Mouse (Mus musculus): ENCODE data around the gene Gm20388. TPM values are rescaled to one million over a fixed set of nuclear protein-coding genes. Genes with fewer than 3 reads are reported as not detected.

Gm20388 gene
- polyA plus RNA-seq, 1 experiment, result 28.1 TPM

GRCm38 (mm10) chr8:120531775-120532516 is 621.3 kb downstream of the Gm20388 start:
- Histone ChIP-seq H3K27ac (ENCODE audit: insufficient read depth, low read length) (peak overlapping the region; percentile 98), H3K36me3 (ENCODE audit: control insufficient read depth, insufficient read depth, low read length, poor library complexity, severe bottlenecking) (no peaks in the 10 kb centered on the region), H3K9ac (ENCODE audit: low read depth, poor library complexity, severe bottlenecking) (peak overlapping the region; percentile 65), H3K4me1 (ENCODE audit: control insufficient read depth, insufficient read depth, low read length) (peaks cover 26% of the 10 kb centered on the region), H3K27me3 (ENCODE audit: control insufficient read depth, insufficient read depth, low read length, poor library complexity, severe bottlenecking) (no peaks in the 10 kb centered on the region), H3K4me3 (ENCODE audit: low read depth, low read length) (no peak overlapping the region), H3K9me3 (replicated peaks; ENCODE audit: control insufficient read depth, insufficient read depth, low read length, poor library complexity, severe bottlenecking) (no peaks in the 10 kb centered on the region)
- TF ChIP-seq POLR2A (IDR thresholded peaks at IDR 0.05; ENCODE audit: insufficient read depth, low read length) (no peak), CTCF (IDR thresholded peaks at IDR 0.05; ENCODE audit: low read depth, low read length) (no peak), EP300 (IDR thresholded peaks at IDR 0.05; ENCODE audit: insufficient read depth, low read depth, low read length) (no peak)

- no peaks in the 10 kb centered on the region for H3K9me3 ChIP-seq (replicated peaks; ENCODE audit: control insufficient read depth, insufficient read depth, low read length, poor library complexity, severe bottlenecking)
- TF ChIP-seq EP300 (IDR thresholded peaks at IDR 0.05; ENCODE audit: insufficient read depth, low read depth, low read length) (peak; percentile 78), POLR2A (IDR thresholded peaks at IDR 0.05; ENCODE audit: insufficient read depth, low read length) (no peak), CTCF (IDR thresholded peaks at IDR 0.05; ENCODE audit: low read depth, low read length) (no peak)
- peak overlapping the region; percentile 41 for H3K4me3 ChIP-seq (ENCODE audit: low read depth, low read length)
- peak overlapping the region; percentile 65 for H3K9ac ChIP-seq (ENCODE audit: low read depth, poor library complexity, severe bottlenecking)
- H3K36me3 ChIP-seq (ENCODE audit: control insufficient read depth, insufficient read depth, low read length, poor library complexity, severe bottlenecking), result no peaks in the 10 kb centered on the region
- peak overlapping the region; percentile 98 for H3K27ac ChIP-seq (ENCODE audit: insufficient read depth, low read length)
- peaks cover 23% of the 10 kb centered on the region for H3K4me1 ChIP-seq (ENCODE audit: control insufficient read depth, insufficient read depth, low read length)
- H3K27me3 ChIP-seq (ENCODE audit: control insufficient read depth, insufficient read depth, low read length, poor library complexity, severe bottlenecking), result no peaks in the 10 kb centered on the region
Observed at GRCm38 (mm10) chr8:120532517-120533215, 622.0 kb downstream of the Gm20388 start.

- H3K4me1 ChIP-seq (ENCODE audit: control insufficient read depth, insufficient read depth, low read length), result peaks cover 21% of the 10 kb centered on the region
- H3K9me3 ChIP-seq (replicated peaks; ENCODE audit: control insufficient read depth, insufficient read depth, low read length, poor library complexity, severe bottlenecking), result no peaks in the 10 kb centered on the region
- no peaks in the 10 kb centered on the region for H3K36me3 ChIP-seq (ENCODE audit: control insufficient read depth, insufficient read depth, low read length, poor library complexity, severe bottlenecking)
- H3K27me3 ChIP-seq (ENCODE audit: control insufficient read depth, insufficient read depth, low read length, poor library complexity, severe bottlenecking), result no peaks in the 10 kb centered on the region
- H3K27ac ChIP-seq (ENCODE audit: insufficient read depth, low read length), result peak overlapping the region; percentile 96
- TF ChIP-seq CTCF (IDR thresholded peaks at IDR 0.05; ENCODE audit: low read depth, low read length) (no peak), EP300 (IDR thresholded peaks at IDR 0.05; ENCODE audit: insufficient read depth, low read depth, low read length) (no peak), POLR2A (IDR thresholded peaks at IDR 0.05; ENCODE audit: insufficient read depth, low read length) (no peak)
- peak overlapping the region; percentile 41; the same call in 1 of the 2 replicates for H3K4me3 ChIP-seq (ENCODE audit: low read depth, low read length)
- H3K9ac ChIP-seq (ENCODE audit: low read depth, poor library complexity, severe bottlenecking), result peak overlapping the region; percentile 65
Observed at GRCm38 (mm10) chr8:120533380-120533779, 622.7 kb downstream of the Gm20388 start.

GRCm38 (mm10) chr8:120534080-120534479 is 623.4 kb downstream of the Gm20388 start:
- Histone ChIP-seq H3K27ac (ENCODE audit: insufficient read depth, low read length) (0 out of 2 replicates have a peak overlapping the region, but pooled peaks have one; percentile 96), H3K27me3 (ENCODE audit: control insufficient read depth, insufficient read depth, low read length, poor library complexity, severe bottlenecking) (no peaks in the 10 kb centered on the region), H3K9ac (ENCODE audit: low read depth, poor library complexity, severe bottlenecking) (0 out of 2 replicates have a peak overlapping the region, but pooled peaks have one; percentile 10), H3K9me3 (replicated peaks; ENCODE audit: control insufficient read depth, insufficient read depth, low read length, poor library complexity, severe bottlenecking) (no peaks in the 10 kb centered on the region), H3K4me1 (ENCODE audit: control insufficient read depth, insufficient read depth, low read length) (peaks cover 21% of the 10 kb centered on the region), H3K4me3 (ENCODE audit: low read depth, low read length) (no peak overlapping the region), H3K36me3 (ENCODE audit: control insufficient read depth, insufficient read depth, low read length, poor library complexity, severe bottlenecking) (no peaks in the 10 kb centered on the region)
- no peak for TF ChIP-seq POLR2A (IDR thresholded peaks at IDR 0.05; ENCODE audit: insufficient read depth, low read length)
- peak; percentile 66; the same call in 1 of the 2 replicates for TF ChIP-seq EP300 (IDR thresholded peaks at IDR 0.05; ENCODE audit: insufficient read depth, low read depth, low read length)
- TF ChIP-seq CTCF (IDR thresholded peaks at IDR 0.05; ENCODE audit: low read depth, low read length), result no peak

GRCm38 (mm10) chr8:120534504-120535368 is 624.1 kb downstream of the Gm20388 start:
- Histone ChIP-seq H3K27ac (ENCODE audit: insufficient read depth, low read length) (peak overlapping the region; percentile 46; the same call in 1 of the 2 replicates), H3K4me3 (ENCODE audit: low read depth, low read length) (no peak overlapping the region), H3K4me1 (ENCODE audit: control insufficient read depth, insufficient read depth, low read length) (peaks cover 19% of the 10 kb centered on the region), H3K36me3 (ENCODE audit: control insufficient read depth, insufficient read depth, low read length, poor library complexity, severe bottlenecking) (no peaks in the 10 kb centered on the region), H3K27me3 (ENCODE audit: control insufficient read depth, insufficient read depth, low read length, poor library complexity, severe bottlenecking) (no peaks in the 10 kb centered on the region), H3K9me3 (replicated peaks; ENCODE audit: control insufficient read depth, insufficient read depth, low read length, poor library complexity, severe bottlenecking) (no peaks in the 10 kb centered on the region), H3K9ac (ENCODE audit: low read depth, poor library complexity, severe bottlenecking) (0 out of 2 replicates have a peak overlapping the region, but pooled peaks have one; percentile 96)
- TF ChIP-seq CTCF (IDR thresholded peaks at IDR 0.05; ENCODE audit: low read depth, low read length) (peak; percentile 99), POLR2A (IDR thresholded peaks at IDR 0.05; ENCODE audit: insufficient read depth, low read length) (no peak), EP300 (IDR thresholded peaks at IDR 0.05; ENCODE audit: insufficient read depth, low read depth, low read length) (peak; percentile 90)

Measured in ES-Bruce4 (cell line).